Mouse (Mus musculus): ENCODE results near the gene Il18r1. TPM values are rescaled to one million over a fixed set of nuclear protein-coding genes. Genes with fewer than 3 reads are reported as not detected.
A peak's percentile ranks its signal among the peaks of the same experiment; 100 is the strongest.

The Il18r1 gene
- polyA plus RNA-seq (2012; rRNA removed), result 0.82 and 0.97 TPM in 2 replicates

DNA sequence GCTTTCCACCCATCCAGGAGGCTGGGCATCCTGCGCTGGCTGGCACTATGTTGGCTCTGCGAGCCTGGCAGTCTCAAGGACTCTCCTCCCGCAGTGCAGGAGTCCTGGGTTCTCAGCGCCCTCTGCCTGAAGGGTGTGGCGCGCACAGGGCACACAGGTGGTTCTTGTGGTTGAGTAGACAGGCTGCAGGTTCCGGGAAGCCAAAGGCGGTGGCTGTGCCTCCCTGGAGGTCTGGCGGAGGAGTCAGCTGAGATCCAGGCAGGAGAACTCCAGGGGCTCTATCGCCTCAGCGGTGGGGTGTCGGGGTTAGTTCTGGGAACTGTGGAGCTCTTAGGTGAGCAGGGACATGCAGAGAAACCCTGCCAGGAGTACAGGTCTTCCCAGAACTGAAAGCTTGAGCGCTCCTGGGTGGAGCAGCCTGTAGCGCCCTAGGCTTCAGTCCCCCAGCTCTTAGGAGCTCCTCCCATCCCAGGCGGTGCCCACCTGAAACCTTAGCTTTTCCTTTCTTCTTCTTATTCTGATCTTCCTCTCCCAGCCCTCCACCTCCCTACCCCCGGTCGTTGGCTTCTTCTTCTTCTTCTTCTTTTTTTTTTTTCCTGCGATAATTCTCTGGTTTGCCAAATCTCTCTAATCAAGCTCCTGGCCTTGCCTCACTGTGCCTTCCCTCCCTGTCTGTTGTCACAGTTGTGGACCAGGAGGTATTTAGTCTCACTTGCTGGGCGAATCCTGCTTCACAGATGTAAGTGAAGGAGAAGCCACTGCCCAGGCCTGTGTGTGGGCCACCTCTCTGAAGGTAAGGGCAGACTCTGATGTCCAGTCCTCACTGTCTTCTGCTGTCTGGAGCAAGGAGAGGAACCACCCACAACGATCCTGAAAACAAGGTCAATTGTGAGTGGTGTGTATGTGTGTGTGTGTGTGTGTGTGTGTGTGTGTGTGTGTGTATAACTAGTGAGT is at the start of gene Il18r1:
Il18r1 (plus strand) TSS at position 76 of the 954 bp plus-strand sequence.
- DNase-seq (ENCODE audit: low read depth), result no peak

DNA sequence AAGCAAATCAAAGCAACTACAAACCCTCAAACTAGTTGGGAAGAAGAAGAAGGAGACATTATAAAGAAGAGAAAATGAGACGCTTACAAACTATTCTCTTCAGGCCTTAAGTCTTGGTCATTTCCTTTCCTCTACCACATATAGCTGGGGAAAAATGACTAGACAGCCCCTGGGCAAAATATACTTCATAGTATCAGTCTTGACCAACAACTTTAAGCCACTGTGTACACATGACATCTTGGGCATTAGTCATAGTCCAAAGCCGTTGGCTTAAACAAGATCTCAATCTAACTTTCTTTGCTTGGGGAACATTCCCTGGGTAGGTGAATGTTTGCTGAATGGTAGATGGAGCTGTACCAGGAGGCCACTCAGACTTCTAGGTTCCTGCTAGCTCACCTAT is 48.3 kb upstream of the Il18r1 start:
- no peak for DNase-seq (ENCODE audit: low read depth)

DNA sequence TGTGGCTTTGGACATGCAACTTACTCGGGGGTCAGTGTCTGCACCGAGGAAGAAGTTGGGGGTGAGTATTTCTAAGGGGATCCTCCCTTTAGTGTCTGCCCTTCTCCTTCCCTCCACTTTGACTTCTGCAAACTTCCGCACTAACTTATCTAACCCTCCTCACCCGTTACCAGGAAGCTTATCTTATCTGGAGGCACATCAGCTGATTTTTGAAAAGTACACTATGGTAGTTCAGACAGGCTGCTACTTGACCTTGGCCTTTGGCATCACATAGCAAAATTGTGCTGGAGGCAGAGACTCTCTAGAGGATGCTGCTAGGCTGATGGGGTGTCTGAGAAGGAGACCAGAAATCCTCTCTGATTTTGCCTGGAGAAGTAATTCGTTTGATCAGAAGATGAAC is 46.8 kb upstream of the Il18r1 start:
- DNase-seq (ENCODE audit: low read depth), result no peak

DNA sequence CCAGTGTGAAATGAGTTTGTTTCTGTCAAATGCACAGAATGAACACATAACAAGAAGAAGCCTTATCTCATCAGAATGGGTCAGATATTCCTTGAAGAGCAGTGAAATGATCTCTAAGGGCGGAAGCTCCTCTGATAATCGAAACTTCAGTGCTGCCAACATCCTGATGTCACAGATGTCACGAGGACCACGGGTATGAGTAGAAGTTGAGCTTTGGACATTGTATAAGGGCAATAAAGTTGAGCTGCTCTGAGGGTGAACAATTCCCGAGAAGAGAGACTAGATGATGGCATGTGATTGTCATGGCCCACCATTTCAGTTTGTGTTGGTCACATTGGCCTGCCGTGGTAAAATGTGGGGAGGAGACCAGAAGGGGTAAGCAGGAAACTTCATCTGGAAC is 41.5 kb upstream of the Il18r1 start:
- no peak for DNase-seq (ENCODE audit: low read depth)

DNA sequence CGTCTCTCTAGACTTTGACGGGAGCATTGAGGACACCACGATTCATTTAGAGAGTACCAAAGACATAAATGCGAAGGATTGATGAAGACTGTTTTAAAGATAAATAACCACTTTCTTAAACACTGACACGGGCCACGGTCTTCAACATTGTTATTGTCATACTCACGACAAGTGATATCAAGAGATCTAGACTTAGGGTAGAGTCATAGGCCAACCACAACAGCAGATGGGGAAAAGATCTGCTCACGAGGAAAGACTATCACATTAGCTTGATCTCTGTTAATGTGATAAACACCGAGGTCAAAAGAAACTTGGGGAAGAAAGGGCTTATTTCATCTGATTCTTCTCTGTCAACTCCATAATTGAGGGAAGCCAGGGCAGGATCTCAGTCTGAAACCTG is 38.1 kb upstream of the Il18r1 start:
- DNase-seq (ENCODE audit: low read depth), result no peak

DNA sequence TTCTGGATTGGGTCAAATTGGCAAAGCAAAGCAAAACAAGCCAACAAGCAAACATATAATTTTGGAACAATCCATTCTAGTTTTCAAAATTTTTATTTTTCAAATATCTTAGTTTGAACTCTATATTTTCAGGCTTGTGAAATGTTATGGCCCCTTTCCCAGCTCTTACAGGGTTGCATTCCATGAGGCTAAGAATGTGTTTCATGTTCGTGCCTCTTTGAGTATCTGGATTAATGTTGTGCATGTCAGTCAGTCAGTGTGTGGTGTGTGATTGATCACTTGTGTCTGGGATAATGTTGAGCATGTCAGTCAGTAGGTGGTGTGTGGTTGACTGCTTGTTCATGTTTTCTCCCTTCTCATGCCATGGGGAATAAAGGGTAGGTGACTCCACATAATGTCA is 37.5 kb upstream of the Il18r1 start:
- no peak for DNase-seq (ENCODE audit: low read depth)

DNA sequence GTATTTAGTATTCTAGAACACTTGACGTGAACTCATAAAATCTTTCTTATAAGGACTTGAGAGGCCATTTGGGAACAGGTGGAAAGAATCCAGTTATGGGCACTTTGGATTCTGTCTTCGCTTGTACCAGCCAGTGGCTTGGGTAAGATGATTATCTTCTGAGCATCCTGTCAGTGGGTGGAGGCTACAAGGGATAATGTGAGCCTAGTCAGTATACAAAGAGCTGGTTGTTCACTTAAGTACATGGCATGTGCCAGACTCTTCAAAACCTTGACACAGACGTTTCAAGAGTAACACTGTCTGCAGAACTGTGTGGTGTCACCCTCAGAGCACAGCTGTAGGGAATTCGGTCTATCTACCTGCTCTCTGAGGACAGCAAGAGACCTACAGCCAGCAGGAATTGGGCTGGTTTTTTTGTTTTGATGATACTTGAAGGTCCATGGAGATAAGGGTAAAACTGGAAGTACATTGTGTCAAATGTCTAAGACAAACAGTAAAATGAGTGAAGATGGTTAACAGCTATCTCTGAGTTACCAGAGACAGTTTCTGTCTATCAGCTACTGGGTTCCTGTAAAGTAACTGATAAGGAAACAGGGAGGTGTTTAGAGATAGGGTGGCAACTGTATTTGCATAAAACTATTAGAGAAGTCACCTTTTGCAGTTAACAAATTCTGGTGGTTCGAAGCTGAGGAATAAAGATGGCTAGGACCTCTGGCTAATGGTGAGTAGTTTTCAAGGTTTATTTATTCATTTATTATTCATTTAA is 36.3 kb upstream of the Il18r1 start, which contains the start of gene Il1rl1:
Il1rl1 (plus strand) TSS at position 661 of the 766 bp plus-strand sequence.
- DNase-seq (ENCODE audit: low read depth), result no peak

DNA sequence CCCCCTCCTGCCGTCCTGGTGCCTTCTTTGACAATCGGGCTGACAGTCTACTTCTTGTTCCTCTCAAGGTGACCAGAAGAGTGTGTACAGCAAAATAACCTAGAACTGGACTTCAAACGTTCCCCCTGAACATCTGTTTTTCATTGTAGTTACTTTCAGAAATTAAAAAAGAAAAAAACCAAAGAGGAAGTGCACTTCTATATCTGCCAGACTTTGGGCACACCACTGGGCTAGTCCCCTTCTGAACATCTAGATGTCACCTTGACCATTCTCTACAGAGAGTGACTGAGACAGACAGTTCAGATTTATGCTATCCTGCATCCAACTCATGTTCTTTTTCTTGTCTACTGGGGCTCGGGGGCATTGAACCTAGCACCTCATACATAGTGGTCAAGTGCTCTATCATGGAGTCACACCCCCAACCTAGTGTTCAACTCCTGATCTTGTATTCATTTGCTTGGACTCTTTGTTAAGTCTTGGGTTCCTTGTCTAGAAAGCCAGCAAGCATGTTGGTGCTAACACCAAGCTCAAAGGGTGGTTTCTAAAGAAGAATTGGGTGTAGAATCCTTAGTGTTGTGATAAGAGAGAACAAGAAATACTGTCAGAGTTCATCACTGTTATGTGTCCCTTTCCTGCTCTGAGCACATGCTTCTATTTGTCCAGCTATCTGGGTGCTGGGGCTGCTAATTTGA is 35.1 kb upstream of the Il18r1 start:
- DNase-seq (ENCODE audit: low read depth), result no peak

DNA sequence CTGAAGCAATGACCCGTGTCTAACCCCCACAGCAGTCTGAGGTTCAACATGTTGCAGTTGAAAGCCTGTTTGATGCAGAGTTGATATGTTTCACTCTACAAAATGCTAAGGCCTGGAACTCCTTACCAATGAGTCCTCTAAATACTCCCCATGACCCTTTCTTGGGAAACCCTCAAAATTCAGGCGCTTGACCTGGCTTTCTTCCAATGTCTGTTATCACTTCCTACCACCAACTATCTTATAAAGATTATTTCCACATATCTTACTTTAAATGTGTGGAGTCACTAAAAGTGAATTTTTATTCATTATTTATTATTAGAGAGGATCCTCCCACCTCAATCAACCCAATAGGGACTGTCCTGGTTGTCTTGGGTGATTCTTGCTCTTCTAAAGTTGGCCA is 33.2 kb upstream of the Il18r1 start:
- no peak for DNase-seq (ENCODE audit: low read depth)

DNA sequence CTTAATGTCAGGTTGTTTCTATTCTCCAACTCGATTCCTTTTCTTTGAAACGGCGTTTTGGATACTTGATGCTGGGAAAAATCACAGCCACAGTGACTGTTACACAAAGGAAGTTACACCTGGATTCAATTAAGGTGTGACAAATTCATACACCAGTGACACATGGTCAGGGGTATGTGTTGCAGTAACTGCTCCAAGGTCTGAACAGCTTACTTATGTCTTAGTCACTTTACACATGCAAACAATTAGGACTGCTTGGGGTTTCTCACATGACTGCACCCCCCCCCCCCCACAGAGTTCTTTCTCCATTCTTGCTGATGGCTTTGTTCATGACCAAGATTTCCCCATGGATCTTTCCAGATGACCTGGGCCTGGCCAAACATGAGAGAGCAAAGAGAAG is 29.4 kb upstream of the Il18r1 start:
- DNase-seq (ENCODE audit: low read depth), result no peak

DNA sequence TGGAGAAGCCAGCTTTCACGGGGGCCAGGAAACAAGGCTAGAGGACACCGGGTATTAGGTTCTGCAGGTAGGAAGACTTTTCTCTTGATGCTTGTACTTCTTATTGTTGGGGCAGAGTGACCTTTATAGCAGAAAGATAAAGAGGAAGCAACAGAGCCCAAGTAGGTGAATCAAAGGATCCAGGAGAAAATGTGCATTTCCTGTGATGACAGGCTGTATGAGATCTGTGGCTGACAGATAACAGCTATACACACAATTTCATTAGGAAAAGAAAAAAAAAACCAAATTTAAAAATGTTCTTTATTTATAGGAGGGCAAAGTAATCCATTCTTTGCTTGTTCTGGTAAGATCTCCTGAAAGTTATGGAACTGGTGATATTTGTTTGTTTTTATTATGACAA is 28.0 kb upstream of the Il18r1 start:
- DNase-seq (ENCODE audit: low read depth), result no peak

DNA sequence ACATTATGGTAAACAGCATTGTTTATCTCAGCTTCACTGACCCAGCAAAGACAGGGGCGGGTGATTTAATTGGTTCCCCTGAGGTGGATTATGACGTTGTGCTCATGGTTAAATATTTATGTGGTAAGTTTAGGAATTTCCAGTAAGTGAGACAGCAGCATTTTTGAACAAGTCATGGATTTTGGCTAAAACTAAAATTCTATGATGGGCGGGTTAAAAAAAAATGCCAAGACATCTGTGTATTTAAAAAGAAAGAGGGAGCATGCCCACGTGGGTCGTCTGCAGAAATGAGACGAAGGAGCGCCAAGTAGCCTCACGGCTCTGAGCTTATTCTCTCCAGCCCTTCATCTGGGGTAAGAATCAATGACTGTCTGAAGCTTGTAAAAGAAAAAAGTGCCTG is 25.8 kb upstream of the Il18r1 start:
- no peak for DNase-seq (ENCODE audit: low read depth)

DNA sequence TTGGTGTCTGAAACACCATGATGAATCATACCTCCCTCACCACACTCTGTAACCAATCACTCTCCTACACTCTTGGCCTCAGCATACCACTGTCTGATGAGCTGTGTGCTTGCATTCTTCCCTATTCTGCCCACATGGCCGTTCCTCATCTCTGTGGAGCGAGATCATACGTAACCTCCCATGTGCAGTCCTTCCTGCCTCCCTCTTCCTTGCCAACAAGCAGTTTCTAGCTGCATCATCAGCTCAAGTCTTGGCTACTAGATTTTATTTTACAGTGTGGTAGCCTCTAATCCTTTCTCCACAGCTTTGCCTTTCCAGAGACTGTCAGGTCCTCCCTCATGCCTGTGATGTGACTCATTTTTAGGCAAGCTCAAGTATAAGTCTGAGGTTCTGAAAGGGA is 20.6 kb upstream of the Il18r1 start:
- DNase-seq (ENCODE audit: low read depth), result peak; percentile 9

DNA sequence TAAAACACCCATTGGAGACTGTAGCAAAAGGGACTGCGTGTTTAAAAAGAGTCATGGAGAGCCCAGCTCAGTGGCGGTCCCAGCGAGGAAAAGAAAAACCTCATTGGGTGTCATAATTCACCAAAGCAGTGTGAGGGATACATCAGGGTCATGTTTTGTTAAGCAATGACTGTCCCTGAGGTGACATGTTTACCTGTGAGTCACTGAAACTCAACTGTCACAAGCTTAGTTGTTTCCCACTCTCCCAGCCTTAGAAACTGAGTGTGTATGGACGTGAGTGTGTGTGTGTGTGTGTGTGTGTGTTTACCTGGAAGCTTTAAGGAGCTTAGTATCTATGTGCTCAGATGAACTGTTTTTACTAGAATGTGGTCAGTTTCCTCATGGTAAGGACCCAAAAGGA is 2.0 kb downstream of the Il18r1 start:
- DNase-seq (ENCODE audit: low read depth), result no peak

DNA sequence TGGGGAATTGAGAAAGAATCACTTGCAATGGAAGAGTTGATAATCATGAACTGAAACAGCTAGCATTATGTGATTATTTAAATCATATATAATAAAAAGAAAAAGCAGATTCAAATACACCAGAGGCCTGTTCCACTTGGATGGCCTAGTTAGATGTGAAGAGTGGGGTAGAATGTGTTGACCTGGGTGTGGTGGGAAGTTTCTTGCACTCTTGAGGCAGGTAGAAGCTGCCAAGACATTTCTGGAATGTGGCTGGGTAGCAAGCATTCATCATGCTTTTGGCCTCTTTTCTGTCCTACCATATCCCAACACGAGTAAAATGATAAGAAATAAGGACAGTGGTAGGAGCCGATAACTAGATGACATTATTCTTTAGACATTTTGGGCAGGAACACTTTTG is 3.5 kb downstream of the Il18r1 start:
- no peak for DNase-seq (ENCODE audit: low read depth)

DNA sequence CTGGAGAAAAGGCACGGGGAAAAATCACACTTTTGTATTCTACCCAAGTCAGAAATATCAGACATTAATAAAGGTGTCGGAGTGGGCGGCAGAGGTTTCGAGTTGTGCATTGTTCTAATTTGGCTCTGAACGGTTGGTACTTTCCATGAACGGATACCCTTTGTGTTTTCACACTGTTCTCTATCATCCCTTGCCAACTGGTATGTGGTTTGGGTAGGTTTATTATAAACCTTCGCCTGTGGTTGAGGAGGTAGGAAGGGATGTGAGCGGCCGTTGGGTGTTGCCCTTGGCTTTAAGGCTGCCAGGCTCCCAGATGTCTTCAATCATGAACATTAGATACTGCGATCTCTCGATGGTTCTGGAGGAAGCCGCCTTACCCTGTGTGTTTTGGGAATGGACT is 4.5 kb downstream of the Il18r1 start:
- DNase-seq (ENCODE audit: low read depth), result no peak

DNA sequence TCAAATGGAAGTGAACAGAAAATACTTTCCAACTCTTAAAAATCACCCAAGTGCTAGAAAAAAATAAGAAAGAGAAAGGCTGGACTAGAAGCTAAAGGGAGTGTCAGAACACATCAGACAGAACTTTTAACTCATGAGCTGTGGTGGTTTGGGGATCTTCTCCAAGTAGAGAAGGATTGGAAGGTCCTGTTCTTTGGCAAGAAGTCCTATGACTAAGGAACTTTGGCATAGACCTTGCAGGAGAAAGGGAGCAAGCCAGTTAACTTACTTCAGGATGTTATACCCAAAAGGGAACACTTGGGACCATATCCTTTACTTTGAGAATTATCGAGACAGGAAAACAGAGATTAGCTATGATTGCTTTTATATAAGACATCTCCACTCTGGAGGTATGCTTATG is 7.0 kb downstream of the Il18r1 start:
- no peak for DNase-seq (ENCODE audit: low read depth)

DNA sequence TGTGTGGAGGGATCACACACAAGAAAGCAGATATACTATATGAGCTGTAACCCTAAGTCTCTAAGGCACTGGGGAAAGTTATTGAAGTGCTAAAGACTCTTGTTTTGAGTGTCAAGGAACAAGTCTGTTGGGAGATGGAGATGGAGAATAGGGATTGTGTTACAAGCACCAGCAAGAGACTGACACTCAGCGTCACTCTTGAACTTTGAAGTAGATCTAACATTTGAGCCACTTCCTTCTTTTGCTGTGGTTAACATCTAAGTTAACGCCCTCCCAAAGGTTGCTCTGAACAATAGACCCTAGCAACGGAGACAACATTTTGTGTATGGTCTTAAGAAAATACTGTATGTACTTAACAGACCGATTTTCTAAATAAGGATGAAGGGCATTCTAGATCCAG is 8.3 kb downstream of the Il18r1 start:
- DNase-seq (ENCODE audit: low read depth), result no peak

DNA sequence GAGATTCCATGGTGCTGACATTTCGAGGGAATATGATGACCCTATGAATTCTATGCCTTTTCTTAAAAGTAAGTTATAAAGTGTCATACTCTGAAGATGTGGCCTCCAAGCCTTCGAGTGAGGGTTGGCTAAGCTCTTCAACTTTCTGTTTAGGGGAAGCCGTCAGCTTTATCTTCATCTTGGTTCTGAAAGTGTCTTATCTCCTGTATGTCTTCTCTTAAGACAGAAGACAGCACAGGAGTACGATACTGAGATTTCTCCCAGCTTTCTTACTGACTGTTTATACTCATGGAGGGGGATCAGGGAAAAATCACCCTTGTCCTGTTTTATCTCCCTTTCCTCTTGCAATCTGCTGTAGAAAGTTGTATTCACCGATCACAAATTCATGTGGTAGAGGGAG is 9.0 kb downstream of the Il18r1 start:
- no peak for DNase-seq (ENCODE audit: low read depth)

DNA sequence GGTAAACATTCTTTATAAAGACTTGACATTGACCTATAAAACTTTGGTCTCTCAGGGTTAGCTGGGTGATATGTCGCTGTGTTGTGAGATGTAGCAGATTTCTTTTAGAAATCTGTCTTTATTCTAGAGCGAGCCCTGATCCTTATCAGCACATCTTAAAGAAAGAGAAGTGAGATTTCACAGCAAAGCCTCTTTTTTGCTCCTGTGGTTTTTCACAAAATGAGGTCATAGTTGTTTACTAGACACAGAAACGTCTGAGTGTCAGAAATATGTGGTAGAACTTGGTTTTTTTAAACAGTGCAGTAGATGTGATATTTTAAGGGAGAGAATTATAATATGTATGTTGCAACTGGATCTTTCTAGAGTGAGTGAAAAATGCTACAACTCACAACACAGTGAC is 10.3 kb downstream of the Il18r1 start:
- DNase-seq (ENCODE audit: low read depth), result no peak

DNA sequence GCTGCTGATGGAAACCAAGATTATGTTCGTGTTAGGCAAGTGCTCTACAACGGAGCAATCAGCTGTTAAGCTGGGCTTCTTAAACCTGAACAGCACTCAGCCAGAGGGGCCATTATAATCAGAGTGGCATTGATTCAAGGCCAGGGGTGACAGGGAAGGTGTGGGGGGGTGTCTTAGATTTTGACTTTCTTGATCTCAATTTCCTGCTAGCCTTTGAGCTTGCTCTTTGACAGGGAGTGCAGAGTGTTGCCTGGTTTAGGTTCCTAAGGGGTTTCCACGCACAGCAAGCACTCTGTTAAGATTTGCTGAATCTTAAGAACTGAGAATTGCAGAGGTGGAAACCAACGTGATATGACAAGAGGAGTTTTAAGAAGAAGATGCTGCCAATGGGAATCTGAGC is 11.4 kb downstream of the Il18r1 start:
- DNase-seq (ENCODE audit: low read depth), result no peak

DNA sequence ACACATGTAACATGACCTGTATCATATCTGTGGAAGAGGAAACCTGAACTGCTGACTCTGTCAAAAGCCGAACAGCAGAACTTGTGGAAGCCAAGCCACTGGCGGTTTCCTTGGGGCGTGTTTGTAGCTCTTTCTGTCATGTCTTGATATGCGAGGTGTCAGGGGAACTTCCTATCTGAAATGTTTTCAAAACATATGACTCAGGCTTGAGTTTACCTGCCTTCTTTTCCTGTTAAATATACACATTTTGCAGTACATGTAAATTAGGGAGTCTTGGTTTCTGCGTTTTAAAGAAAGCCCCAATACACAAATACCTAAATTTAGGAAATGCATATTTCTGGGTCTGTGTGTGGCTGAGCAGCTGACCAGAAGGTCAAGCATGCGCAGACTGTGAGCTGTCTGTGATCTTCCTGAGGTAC is 14.2 kb downstream of the Il18r1 start:
- no peak for DNase-seq (ENCODE audit: low read depth)
